Mouse (Mus musculus) midbrain, embryonic 10.5 days (tissue): ENCODE measurements around the gene Irf5. TPM values are rescaled to one million over a fixed set of nuclear protein-coding genes. Genes with fewer than 3 reads are reported as not detected.

Experiments used
- DNase-seq: peaks from one replicate; pipeline ENCODE4 v3.0.0-alpha.2; 2017; ENCODE audit warnings: low spot score
- H3K27ac ChIP-seq: fragments of 300-500 bp; sonication (generic); replicated peaks from 2 replicates; pipeline ENCODE4 v1.5.1; 2016; ENCODE audit warnings: mild to moderate bottlenecking
- H3K27me3 ChIP-seq: fragments of 300-500 bp; sonication (generic); 2 replicates; pipeline ENCODE4 v1.6.1; 2016; ENCODE audit warnings: low read depth, mild to moderate bottlenecking; ENCODE audit not compliant: poor library complexity, severe bottlenecking
- H3K36me3 ChIP-seq: fragments of 300-500 bp; sonication (generic); 2 replicates; pipeline ENCODE4 v1.6.1; 2016; ENCODE audit warnings: mild to moderate bottlenecking, moderate library complexity
- H3K4me1 ChIP-seq: fragments of 300-500 bp; sonication (generic); 2 replicates; pipeline ENCODE4 v1.6.1; 2016
- H3K4me3 ChIP-seq: fragments of 300-500 bp; sonication (generic); 2 replicates; pipeline ENCODE4 v1.5.1; 2016; ENCODE audit warnings: mild to moderate bottlenecking, moderate library complexity
- H3K9me3 ChIP-seq: fragments of 300-500 bp; sonication (generic); replicated peaks from 2 replicates; pipeline ENCODE4 v1.6.1; 2016; ENCODE audit warnings: mild to moderate bottlenecking
- WGBS: fragments of 180-500 bp; shearing (Covaris S2); methylation state at CpG from one replicate; pipeline ENCODE4 v1.1.7; 2016; 5-methylcytosine and 5-hydroxymethylcytosine counted together
- polyA plus RNA-seq: library from polyadenylated mRNA; unstranded; fragments of >200 nt; fragmentation: Nextera tagmentation; extraction: Ambion mirVana; gene quantifications from 2 replicates; pipeline ENCODE4 v1.2.1, GENCODE M21; 2016

The Irf5 gene
- polyA plus RNA-seq, 1 experiment from 2014 or later, result 2.2 TPM

GRCm38 (mm10) chr6:29507447-29508309 is 18.7 kb upstream of the Irf5 start, which contains the start of gene Kcp:
Gene Kcp (minus strand): TSS chr6:29507952.
- H3K9me3 ChIP-seq, result no peaks in the 10 kb centered on the region
- H3K27me3 ChIP-seq, result peaks cover 82% of the 10 kb centered on the region
- peak; percentile 56 for DNase-seq
- H3K27ac ChIP-seq, result peak within 1 kb of the TSS; percentile 78
- H3K4me3 ChIP-seq, result peak within 1 kb of the TSS; percentile 58
- H3K36me3 ChIP-seq, result no peaks in the 10 kb centered on the region
- under 1% methylated on average over 47 of the region's 47 CpGs for WGBS
- peaks cover 35% of the 10 kb centered on the region for H3K4me1 ChIP-seq

GRCm38 (mm10) chr6:29509086-29509485 is 17.3 kb upstream of the Irf5 start:
- Histone ChIP-seq H3K4me3 (no peak overlapping the region), H3K27ac (no peak overlapping the region), H3K27me3 (peaks cover 82% of the 10 kb centered on the region), H3K36me3 (no peaks in the 10 kb centered on the region), H3K4me1 (peaks cover 49% of the 10 kb centered on the region), H3K9me3 (no peaks in the 10 kb centered on the region)
- 51% methylated on average over 2 of the region's 2 CpGs for WGBS
- no peak for DNase-seq

GRCm38 (mm10) chr6:29513284-29513683 is 13.1 kb upstream of the Irf5 start:
- WGBS, result under 1% methylated on average over 11 of the region's 11 CpGs
- Histone ChIP-seq H3K4me3 (peak overlapping the region; percentile 39), H3K9me3 (no peaks in the 10 kb centered on the region), H3K27me3 (peaks cover 79% of the 10 kb centered on the region), H3K36me3 (no peaks in the 10 kb centered on the region), H3K27ac (peak overlapping the region; percentile 75), H3K4me1 (peaks cover 37% of the 10 kb centered on the region)
- DNase-seq, result peak; percentile 82

GRCm38 (mm10) chr6:29517139-29517538 is 9.3 kb upstream of the Irf5 start:
- peak; percentile 72 for DNase-seq
- H3K27ac ChIP-seq, result no peak overlapping the region
- H3K4me3 ChIP-seq, result no peak overlapping the region
- no peaks in the 10 kb centered on the region for H3K36me3 ChIP-seq
- peaks cover 52% of the 10 kb centered on the region for H3K27me3 ChIP-seq
- peaks cover 28% of the 10 kb centered on the region for H3K4me1 ChIP-seq
- 12% methylated on average over 5 of the region's 5 CpGs for WGBS
- no peaks in the 10 kb centered on the region for H3K9me3 ChIP-seq

GRCm38 (mm10) chr6:29522626-29523300 is 3.7 kb upstream of the Irf5 start:
- no peaks in the 10 kb centered on the region for H3K36me3 ChIP-seq
- no peaks in the 10 kb centered on the region for H3K9me3 ChIP-seq
- no peak overlapping the region for H3K4me3 ChIP-seq
- DNase-seq, result no peak
- H3K27me3 ChIP-seq, result peaks cover 70% of the 10 kb centered on the region
- 77% methylated on average over 6 of the region's 6 CpGs for WGBS
- no peak overlapping the region for H3K27ac ChIP-seq
- H3K4me1 ChIP-seq, result peaks cover 17% of the 10 kb centered on the region

GRCm38 (mm10) chr6:29523301-29524033 is 3.0 kb upstream of the Irf5 start:
- Histone ChIP-seq H3K9me3 (no peaks in the 10 kb centered on the region), H3K4me3 (no peak overlapping the region), H3K4me1 (peaks cover 24% of the 10 kb centered on the region), H3K27me3 (peaks cover 71% of the 10 kb centered on the region), H3K36me3 (no peaks in the 10 kb centered on the region), H3K27ac (no peak overlapping the region)
- no peak for DNase-seq
- WGBS, result 78% methylated on average over 12 of the region's 12 CpGs

GRCm38 (mm10) chr6:29524034-29524489 is 2.4 kb upstream of the Irf5 start:
- Histone ChIP-seq H3K4me1 (peaks cover 26% of the 10 kb centered on the region), H3K4me3 (no peak overlapping the region), H3K9me3 (no peaks in the 10 kb centered on the region), H3K27ac (no peak overlapping the region), H3K27me3 (peaks cover 77% of the 10 kb centered on the region), H3K36me3 (no peaks in the 10 kb centered on the region)
- 83% methylated on average over 6 of the region's 6 CpGs for WGBS
- DNase-seq, result no peak

GRCm38 (mm10) chr6:29525256-29525655 is 1.2 kb upstream of the Irf5 start:
- H3K4me1 ChIP-seq, result peaks cover 31% of the 10 kb centered on the region
- no peak for DNase-seq
- H3K4me3 ChIP-seq, result no peak overlapping the region
- no peak overlapping the region for H3K27ac ChIP-seq
- WGBS, result 66% methylated on average over 6 of the region's 6 CpGs
- H3K27me3 ChIP-seq, result peaks cover 84% of the 10 kb centered on the region
- H3K9me3 ChIP-seq, result no peaks in the 10 kb centered on the region
- no peaks in the 10 kb centered on the region for H3K36me3 ChIP-seq

GRCm38 (mm10) chr6:29527361-29528164 is 1.1 kb downstream of the Irf5 start:
- DNase-seq, result peak; percentile 39
- Histone ChIP-seq H3K36me3 (no peaks in the 10 kb centered on the region), H3K4me3 (peak overlapping the region; percentile 70), H3K27ac (no peak overlapping the region), H3K9me3 (no peaks in the 10 kb centered on the region), H3K4me1 (peaks cover 31% of the 10 kb centered on the region), H3K27me3 (peaks cover 90% of the 10 kb centered on the region)
- WGBS, result 5% methylated on average over 34 of the region's 34 CpGs

GRCm38 (mm10) chr6:29528165-29528505 is 1.7 kb downstream of the Irf5 start:
- H3K27ac ChIP-seq, result no peak overlapping the region
- H3K9me3 ChIP-seq, result no peaks in the 10 kb centered on the region
- H3K4me1 ChIP-seq, result peaks cover 31% of the 10 kb centered on the region
- no peaks in the 10 kb centered on the region for H3K36me3 ChIP-seq
- 6% methylated on average over 8 of the region's 8 CpGs for WGBS
- peaks cover 84% of the 10 kb centered on the region for H3K27me3 ChIP-seq
- H3K4me3 ChIP-seq, result peak overlapping the region; percentile 70
- DNase-seq, result no peak

- DNase-seq, result no peak
- H3K27ac ChIP-seq, result no peak overlapping the region
- H3K4me1 ChIP-seq, result peaks cover 31% of the 10 kb centered on the region
- no peaks in the 10 kb centered on the region for H3K36me3 ChIP-seq
- no peak overlapping the region for H3K4me3 ChIP-seq
- 38% methylated on average over 13 of the region's 13 CpGs for WGBS
- no peaks in the 10 kb centered on the region for H3K9me3 ChIP-seq
- peaks cover 77% of the 10 kb centered on the region for H3K27me3 ChIP-seq
Observed at GRCm38 (mm10) chr6:29528561-29529443, 2.4 kb downstream of the Irf5 start.
